Mouse (Mus musculus) lung, embryonic 15.5 days (tissue): ENCODE data around the gene Psmd14. TPM values are rescaled to one million over a fixed set of nuclear protein-coding genes. Genes with fewer than 3 reads are reported as not detected.

Source experiments
- ATAC-seq: fragments of 200-750 bp; cut with Nextera tagmentation; 2 replicates; pipeline ENCODE4 v1.8.0; 2017; ENCODE audit warnings: moderate number of reproducible peaks, borderline replicate concordance; ENCODE audit not compliant: low FRiP score, low TSS enrichment; ENCODE audit errors: extremely low read depth
- H3K27ac ChIP-seq: fragments of 300-500 bp; sonication (generic); 2 replicates; pipeline ENCODE4 v1.5.1; 2015; ENCODE audit warnings: moderate library complexity, mild to moderate bottlenecking, inconsistent platforms
- H3K27me3 ChIP-seq: fragments of 300-500 bp; sonication (generic); 2 replicates; pipeline ENCODE4 v1.6.1; 2015; ENCODE audit warnings: inconsistent platforms
- H3K36me3 ChIP-seq: fragments of 300-500 bp; sonication (generic); 2 replicates; pipeline ENCODE4 v1.6.1; 2015; ENCODE audit warnings: inconsistent platforms
- H3K4me1 ChIP-seq: fragments of 300-500 bp; sonication (generic); 2 replicates; pipeline ENCODE4 v1.6.1; 2015; ENCODE audit warnings: inconsistent platforms
- H3K4me2 ChIP-seq: fragments of 300-500 bp; sonication (generic); 2 replicates; pipeline ENCODE4 v1.6.1; 2015; ENCODE audit warnings: inconsistent platforms, mild to moderate bottlenecking, moderate library complexity
- H3K4me3 ChIP-seq: fragments of 300-500 bp; sonication (generic); 2 replicates; pipeline ENCODE4 v1.5.1; 2015; ENCODE audit warnings: mild to moderate bottlenecking, inconsistent platforms
- H3K9ac ChIP-seq: fragments of 300-500 bp; sonication (generic); 2 replicates; pipeline ENCODE4 v1.6.1; 2015; ENCODE audit warnings: inconsistent platforms
- H3K9me3 ChIP-seq: fragments of 300-500 bp; sonication (generic); 2 replicates; pipeline ENCODE4 v1.6.1; 2016; ENCODE audit warnings: inconsistent platforms
- WGBS: fragments of 180-500 bp; shearing (Covaris S2); methylation state at CpG from one replicate; pipeline ENCODE4 v1.1.7; 2015; 5-methylcytosine and 5-hydroxymethylcytosine counted together
- polyA plus RNA-seq: library from polyadenylated mRNA; unstranded; fragments of >200 nt; fragmentation: Nextera tagmentation; extraction: Ambion mirVana; gene quantifications from 2 replicates; pipeline ENCODE4 v1.2.1, GENCODE M21; 2015

Gene Psmd14
- polyA plus RNA-seq: 174 and 188 TPM in 2 replicates

GRCm38 (mm10) chr2:61711108-61712040, at the start of gene Psmd14:
Gene Psmd14, plus strand, starts transcription at chr2:61711694.
- 4% methylated on average over 44 of the region's 52 CpGs for WGBS
- Histone ChIP-seq H3K4me1 (peaks cover 7% of the 10 kb centered on the region), H3K4me3 (peak within 1 kb of the TSS; percentile 99), H3K27me3 (no peaks in the 10 kb centered on the region), H3K36me3 (no peaks in the 10 kb centered on the region), H3K9ac (peak within 1 kb of the TSS; percentile 89), H3K4me2 (peak within 1 kb of the TSS; percentile 65), H3K9me3 (no peaks in the 10 kb centered on the region), H3K27ac (peak within 1 kb of the TSS; percentile 87)
- peak; percentile 97 for ATAC-seq

GRCm38 (mm10) chr2:61662833-61663232, 48.7 kb upstream of the Psmd14 start:
- no peak overlapping the region for H3K9ac ChIP-seq
- no peaks in the 10 kb centered on the region for H3K27me3 ChIP-seq
- ATAC-seq: no peak
- 65% methylated on average over 10 of the region's 10 CpGs for WGBS
- H3K4me1 ChIP-seq: no peaks in the 10 kb centered on the region
- H3K4me3 ChIP-seq: no peak overlapping the region
- no peaks in the 10 kb centered on the region for H3K36me3 ChIP-seq
- no peaks in the 10 kb centered on the region for H3K9me3 ChIP-seq
- H3K4me2 ChIP-seq: no peak overlapping the region
- no peak overlapping the region for H3K27ac ChIP-seq

- no peak overlapping the region for H3K4me2 ChIP-seq
- no peak overlapping the region for H3K4me3 ChIP-seq
- no peaks in the 10 kb centered on the region for H3K27me3 ChIP-seq
- H3K9me3 ChIP-seq: no peaks in the 10 kb centered on the region
- H3K36me3 ChIP-seq: no peaks in the 10 kb centered on the region
- no peak overlapping the region for H3K9ac ChIP-seq
- no peak overlapping the region for H3K27ac ChIP-seq
- WGBS: 67% methylated on average over 10 of the region's 10 CpGs
- no peaks in the 10 kb centered on the region for H3K4me1 ChIP-seq
- ATAC-seq: no peak
These were observed 47.8 kb upstream of the Psmd14 start for GRCm38 (mm10) chr2:61663573-61664241.

- WGBS: 84% methylated on average over 7 of the region's 7 CpGs
- no peaks in the 10 kb centered on the region for H3K9me3 ChIP-seq
These were observed 44.1 kb upstream of the Psmd14 start for GRCm38 (mm10) chr2:61667420-61667819.

GRCm38 (mm10) chr2:61668260-61668659, 43.2 kb upstream of the Psmd14 start:
- Histone ChIP-seq H3K4me2 (no peak overlapping the region), H3K4me3 (no peak overlapping the region), H3K9ac (no peak overlapping the region), H3K4me1 (no peaks in the 10 kb centered on the region), H3K9me3 (no peaks in the 10 kb centered on the region), H3K27ac (no peak overlapping the region), H3K27me3 (no peaks in the 10 kb centered on the region), H3K36me3 (no peaks in the 10 kb centered on the region)
- ATAC-seq: no peak
- WGBS: 25% methylated on average over 4 of the region's 4 CpGs

More at GRCm38 (mm10) chr2:61667420-61667819, 44.1 kb upstream of the Psmd14 start:
- Histone ChIP-seq H3K27ac (no peak overlapping the region), H3K27me3 (no peaks in the 10 kb centered on the region), H3K4me3 (no peak overlapping the region), H3K4me1 (no peaks in the 10 kb centered on the region), H3K4me2 (no peak overlapping the region), H3K9ac (no peak overlapping the region), H3K36me3 (no peaks in the 10 kb centered on the region)
- ATAC-seq: no peak

- Histone ChIP-seq H3K9me3 (no peaks in the 10 kb centered on the region), H3K36me3 (no peaks in the 10 kb centered on the region), H3K27me3 (no peaks in the 10 kb centered on the region), H3K4me2 (no peak overlapping the region), H3K4me3 (no peak overlapping the region), H3K9ac (no peak overlapping the region), H3K27ac (no peak overlapping the region), H3K4me1 (no peaks in the 10 kb centered on the region)
- no peak for ATAC-seq
- WGBS: 91% methylated on average over 3 of the region's 3 CpGs
These were observed 36.9 kb upstream of the Psmd14 start for GRCm38 (mm10) chr2:61674555-61674954.

GRCm38 (mm10) chr2:61681572-61681971, 29.9 kb upstream of the Psmd14 start:
- H3K4me3 ChIP-seq: no peak overlapping the region
- no peaks in the 10 kb centered on the region for H3K9me3 ChIP-seq
- WGBS: 86% methylated on average over 1 of the region's 1 CpGs
- no peak overlapping the region for H3K4me2 ChIP-seq
- H3K27ac ChIP-seq: no peak overlapping the region
- no peak for ATAC-seq
- no peak overlapping the region for H3K9ac ChIP-seq
- H3K36me3 ChIP-seq: no peaks in the 10 kb centered on the region
- H3K27me3 ChIP-seq: no peaks in the 10 kb centered on the region
- no peaks in the 10 kb centered on the region for H3K4me1 ChIP-seq

- no peak for ATAC-seq
- Histone ChIP-seq H3K4me3 (no peak overlapping the region), H3K9ac (no peak overlapping the region), H3K36me3 (no peaks in the 10 kb centered on the region), H3K27me3 (no peaks in the 10 kb centered on the region), H3K4me2 (no peak overlapping the region), H3K27ac (no peak overlapping the region), H3K4me1 (no peaks in the 10 kb centered on the region), H3K9me3 (no peaks in the 10 kb centered on the region)
- 79% methylated on average over 1 of the region's 1 CpGs for WGBS
These were observed 25.0 kb upstream of the Psmd14 start for GRCm38 (mm10) chr2:61686533-61686932.

- H3K9me3 ChIP-seq: no peaks in the 10 kb centered on the region
- no peak overlapping the region for H3K4me2 ChIP-seq
- ATAC-seq: no peak
- H3K9ac ChIP-seq: no peak overlapping the region
- WGBS: 80% methylated on average over 3 of the region's 3 CpGs
- no peaks in the 10 kb centered on the region for H3K27me3 ChIP-seq
- H3K4me1 ChIP-seq: no peaks in the 10 kb centered on the region
- no peak overlapping the region for H3K4me3 ChIP-seq
- H3K36me3 ChIP-seq: no peaks in the 10 kb centered on the region
- H3K27ac ChIP-seq: no peak overlapping the region
These were observed 22.4 kb upstream of the Psmd14 start for GRCm38 (mm10) chr2:61689086-61689485.

- no peak overlapping the region for H3K4me3 ChIP-seq
- no peak overlapping the region for H3K4me2 ChIP-seq
- WGBS: 89% methylated on average over 3 of the region's 3 CpGs
- H3K27me3 ChIP-seq: no peaks in the 10 kb centered on the region
- no peak overlapping the region for H3K9ac ChIP-seq
- H3K9me3 ChIP-seq: no peaks in the 10 kb centered on the region
- H3K36me3 ChIP-seq: no peaks in the 10 kb centered on the region
- no peak for ATAC-seq
- H3K4me1 ChIP-seq: peaks cover 7% of the 10 kb centered on the region
- H3K27ac ChIP-seq: no peak overlapping the region
These were observed 1.9 kb upstream of the Psmd14 start for GRCm38 (mm10) chr2:61709570-61709969.

GRCm38 (mm10) chr2:61712526-61712925, 1.0 kb downstream of the Psmd14 start:
- Histone ChIP-seq H3K27me3 (no peaks in the 10 kb centered on the region), H3K9me3 (no peaks in the 10 kb centered on the region), H3K4me1 (peaks cover 7% of the 10 kb centered on the region), H3K9ac (peak overlapping the region; percentile 89), H3K36me3 (no peaks in the 10 kb centered on the region), H3K4me3 (peak overlapping the region; percentile 99), H3K27ac (no peak overlapping the region), H3K4me2 (peak overlapping the region; percentile 65)
- 32% methylated on average over 3 of the region's 3 CpGs for WGBS
- ATAC-seq: no peak

- H3K4me1 ChIP-seq: no peaks in the 10 kb centered on the region
- no peak overlapping the region for H3K9ac ChIP-seq
- H3K9me3 ChIP-seq: no peaks in the 10 kb centered on the region
- WGBS: 75% methylated on average over 4 of the region's 4 CpGs
- H3K27me3 ChIP-seq: no peaks in the 10 kb centered on the region
- no peak overlapping the region for H3K27ac ChIP-seq
- no peak overlapping the region for H3K4me2 ChIP-seq
- no peaks in the 10 kb centered on the region for H3K36me3 ChIP-seq
- ATAC-seq: no peak
- H3K4me3 ChIP-seq: no peak overlapping the region
These were observed 11.0 kb downstream of the Psmd14 start for GRCm38 (mm10) chr2:61722401-61722982.
